Mouse (Mus musculus) kidney, postnatal 0 days (tissue): ENCODE results near the gene Ctu2. TPM values are rescaled to one million over a fixed set of nuclear protein-coding genes. Genes with fewer than 3 reads are reported as not detected.

ENCODE experiments used
- ATAC-seq: fragments of 200-750 bp; cut with Nextera tagmentation; replicated peaks from 2 replicates; pipeline ENCODE4 v1.8.0; 2017; ENCODE audit warnings: low read depth, moderate number of reproducible peaks, moderate TSS enrichment, moderate library complexity; ENCODE audit not compliant: low FRiP score
- DNase-seq: peaks from one replicate; pipeline ENCODE4 v3.0.0-alpha.2; 2016; ENCODE audit warnings: low spot score
- H3K27ac ChIP-seq: fragments of 300-500 bp; sonication (generic); 2 replicates; pipeline ENCODE4 v1.5.1; 2014; ENCODE audit warnings: mild to moderate bottlenecking
- H3K27me3 ChIP-seq: fragments of 300-500 bp; sonication (generic); 2 replicates; pipeline ENCODE4 v1.6.1; 2014; ENCODE audit warnings: low read length, mixed read lengths; ENCODE audit not compliant: insufficient read depth
- H3K36me3 ChIP-seq: fragments of 300-500 bp; sonication (generic); 2 replicates; pipeline ENCODE4 v1.6.1; 2014; ENCODE audit warnings: low read length, mixed read lengths; ENCODE audit not compliant: insufficient read depth
- H3K4me1 ChIP-seq: fragments of 300-500 bp; sonication (generic); replicated peaks from 2 replicates; pipeline ENCODE4 v1.6.1; 2014; ENCODE audit warnings: antibody characterized with exemption, low read length, mixed read lengths; ENCODE audit not compliant: insufficient read depth
- H3K4me2 ChIP-seq: fragments of 300-500 bp; sonication (generic); 2 replicates; pipeline ENCODE4 v1.6.1; 2014; ENCODE audit warnings: mild to moderate bottlenecking, low read length, moderate library complexity, mixed read lengths
- H3K4me3 ChIP-seq: fragments of 300-500 bp; sonication (generic); replicated peaks from 2 replicates; pipeline ENCODE4 v1.5.1; 2014; ENCODE audit warnings: low read depth, low read length
- H3K9ac ChIP-seq: fragments of 300-500 bp; sonication (generic); 2 replicates; pipeline ENCODE4 v1.6.1; 2014; ENCODE audit warnings: low read depth, low read length
- H3K9me3 ChIP-seq: fragments of 300-500 bp; sonication (generic); replicated peaks from 2 replicates; pipeline ENCODE4 v1.6.1; 2016; ENCODE audit warnings: low read length, inconsistent platforms, mixed read lengths
- CTCF ChIP-seq: IDR thresholded peaks from 2 replicates; pipeline ENCODE4 v1.5.1; 2016; ENCODE audit warnings: antibody characterized with exemption, low read depth, mild to moderate bottlenecking, moderate library complexity
- WGBS: fragments of 180-500 bp; shearing (Covaris S2); extraction: QIAGEN DNeasy Blood & Tissue Kit; methylation state at CpG from one replicate; pipeline ENCODE4 v1.1.7; 2014; 5-methylcytosine and 5-hydroxymethylcytosine counted together
- polyA plus RNA-seq: library from polyadenylated mRNA; unstranded; fragments of >200 nt; fragmentation: Nextera tagmentation; extraction: Ambion mirVana; gene quantifications from 2 replicates; pipeline ENCODE4 v1.2.1, GENCODE M21; 2015

The Ctu2 gene
- polyA plus RNA-seq, result 44.5 and 45.6 TPM in 2 replicates

GRCm38 (mm10) chr8:122475580-122476320 is at the start of gene Ctu2, which contains the start of gene Rnf166:
Gene Ctu2 (plus strand): TSS chr8:122476143.
Gene Rnf166 (minus strand): TSS chr8:122476064.
- ATAC-seq, result peak; percentile 90
- H3K9ac ChIP-seq, result peak within 1 kb of the TSS; percentile 75
- H3K36me3 ChIP-seq, result peaks cover 18% of the 10 kb centered on the region; the same call in 1 of the 2 replicates
- no peaks in the 10 kb centered on the region for H3K27me3 ChIP-seq
- H3K4me2 ChIP-seq, result peak within 1 kb of the TSS; percentile 90
- peak; percentile 89 for DNase-seq
- H3K27ac ChIP-seq, result peak within 1 kb of the TSS; percentile 47
- H3K4me1 ChIP-seq, result peaks cover 18% of the 10 kb centered on the region
- peak within 1 kb of the TSS; percentile 86 for H3K4me3 ChIP-seq
- TF ChIP-seq CTCF, result no peak
- under 1% methylated on average over 63 of the region's 103 CpGs for WGBS
- no peaks in the 10 kb centered on the region for H3K9me3 ChIP-seq

GRCm38 (mm10) chr8:122426145-122426544 is 49.8 kb upstream of the Ctu2 start:
- no peak for DNase-seq
- Histone ChIP-seq H3K36me3 (no peaks in the 10 kb centered on the region), H3K4me2 (no peak overlapping the region), H3K4me3 (no peak overlapping the region), H3K27me3 (no peaks in the 10 kb centered on the region), H3K9me3 (no peaks in the 10 kb centered on the region), H3K9ac (no peak overlapping the region), H3K4me1 (peaks cover 14% of the 10 kb centered on the region), H3K27ac (no peak overlapping the region)
- no peak for TF ChIP-seq CTCF
- 79% methylated on average over 9 of the region's 9 CpGs for WGBS
- no peak for ATAC-seq

- ATAC-seq (no peak), DNase-seq (no peak)
- 86% methylated on average over 7 of the region's 7 CpGs for WGBS
- Histone ChIP-seq H3K4me3 (no peak overlapping the region), H3K9me3 (no peaks in the 10 kb centered on the region), H3K27me3 (no peaks in the 10 kb centered on the region), H3K4me2 (no peak overlapping the region), H3K4me1 (peaks cover 25% of the 10 kb centered on the region), H3K36me3 (no peaks in the 10 kb centered on the region), H3K9ac (no peak overlapping the region), H3K27ac (no peak overlapping the region)
- no peak for TF ChIP-seq CTCF
These were observed 48.3 kb upstream of the Ctu2 start for GRCm38 (mm10) chr8:122427607-122428006.

GRCm38 (mm10) chr8:122428163-122428562 is 47.8 kb upstream of the Ctu2 start:
- TF ChIP-seq CTCF, result no peak
- no peak for ATAC-seq

GRCm38 (mm10) chr8:122430058-122430636 is 45.8 kb upstream of the Ctu2 start:
- H3K27ac ChIP-seq, result peak overlapping the region; percentile 78
- peak overlapping the region; percentile 18; the same call in 1 of the 2 replicates for H3K4me2 ChIP-seq
- H3K27me3 ChIP-seq, result no peaks in the 10 kb centered on the region
- WGBS, result 60% methylated on average over 10 of the region's 10 CpGs
- no peaks in the 10 kb centered on the region for H3K36me3 ChIP-seq
- ATAC-seq, result no peak
- TF ChIP-seq CTCF, result no peak
- H3K4me1 ChIP-seq, result peaks cover 23% of the 10 kb centered on the region
- no peak overlapping the region for H3K4me3 ChIP-seq
- DNase-seq, result peak; percentile 19
- H3K9me3 ChIP-seq, result no peaks in the 10 kb centered on the region
- 0 out of 2 replicates have a peak overlapping the region, but pooled peaks have one; percentile 35 for H3K9ac ChIP-seq

More at GRCm38 (mm10) chr8:122428163-122428562, 47.8 kb upstream of the Ctu2 start:
- no peaks in the 10 kb centered on the region for H3K27me3 ChIP-seq
- H3K9me3 ChIP-seq, result no peaks in the 10 kb centered on the region
- H3K4me2 ChIP-seq, result no peak overlapping the region
- H3K9ac ChIP-seq, result no peak overlapping the region
- WGBS, result 81% methylated on average over 9 of the region's 9 CpGs
- H3K36me3 ChIP-seq, result no peaks in the 10 kb centered on the region
- H3K4me3 ChIP-seq, result no peak overlapping the region
- DNase-seq, result no peak
- peaks cover 29% of the 10 kb centered on the region for H3K4me1 ChIP-seq
- H3K27ac ChIP-seq, result no peak overlapping the region

GRCm38 (mm10) chr8:122430646-122431045 is 45.3 kb upstream of the Ctu2 start:
- H3K27ac ChIP-seq, result peak overlapping the region; percentile 78
- no peak overlapping the region for H3K4me3 ChIP-seq
- no peaks in the 10 kb centered on the region for H3K27me3 ChIP-seq
- H3K9me3 ChIP-seq, result no peaks in the 10 kb centered on the region
- DNase-seq (peak; percentile 40), ATAC-seq (peak; percentile 26)
- 0 out of 2 replicates have a peak overlapping the region, but pooled peaks have one; percentile 35 for H3K9ac ChIP-seq
- peaks cover 23% of the 10 kb centered on the region for H3K4me1 ChIP-seq
- no peaks in the 10 kb centered on the region for H3K36me3 ChIP-seq
- no peak for TF ChIP-seq CTCF
- peak overlapping the region; percentile 18; the same call in 1 of the 2 replicates for H3K4me2 ChIP-seq
- WGBS, result 61% methylated on average over 3 of the region's 3 CpGs
